Mouse (Mus musculus): ENCODE measurements around the gene Rpl7l1.

The Rpl7l1 gene

GRCm38 (mm10) chr17:46736160-46736559 lies 46.3 kb downstream of the Rpl7l1 start:
- DNase-seq (ENCODE audit: low read depth, low spot score), result peak; percentile 34

GRCm38 (mm10) chr17:46735287-46735686 lies 47.2 kb downstream of the Rpl7l1 start:
- DNase-seq (ENCODE audit: low read depth, low spot score), result no peak

- DNase-seq (ENCODE audit: low read depth, low spot score), result no peak
Observed at GRCm38 (mm10) chr17:46734055-46734454, 48.4 kb downstream of the Rpl7l1 start.

GRCm38 (mm10) chr17:46728904-46729318 lies 53.6 kb downstream of the Rpl7l1 start, which contains the start of gene Gnmt:
Gnmt (minus strand) TSS chr17:46729168.
- no peak for DNase-seq (ENCODE audit: low read depth, low spot score)

- DNase-seq (ENCODE audit: low read depth, low spot score), result no peak
Observed at GRCm38 (mm10) chr17:46728496-46728895, 54.0 kb downstream of the Rpl7l1 start.

- DNase-seq (ENCODE audit: low read depth, low spot score), result no peak
Observed at GRCm38 (mm10) chr17:46728021-46728420, 54.5 kb downstream of the Rpl7l1 start.

GRCm38 (mm10) chr17:46727271-46727670 lies 55.2 kb downstream of the Rpl7l1 start:
- no peak for DNase-seq (ENCODE audit: low read depth, low spot score)

GRCm38 (mm10) chr17:46725731-46726645 lies 56.5 kb downstream of the Rpl7l1 start:
- no peak for DNase-seq (ENCODE audit: low read depth, low spot score)

- DNase-seq (ENCODE audit: low read depth, low spot score), result peak; percentile 65
Observed at GRCm38 (mm10) chr17:46725273-46725672, 57.2 kb downstream of the Rpl7l1 start.

GRCm38 (mm10) chr17:46724477-46725084 lies 57.9 kb downstream of the Rpl7l1 start:
- no peak for DNase-seq (ENCODE audit: low read depth, low spot score)

Measured in CD4-positive helper T cell, adult 2 months (primary cell).